Mouse (Mus musculus) heart, embryonic 14.5 days (tissue): Measurements from ENCODE around the gene Ndufa4l2. TPM values are rescaled to one million over a fixed set of nuclear protein-coding genes. Genes with fewer than 3 reads are reported as not detected.

ENCODE experiments used
- ATAC-seq: fragments of 200-750 bp; cut with Nextera tagmentation; 2 replicates; pipeline ENCODE4 v1.8.0; 2017; ENCODE audit warnings: low read depth, moderate TSS enrichment; ENCODE audit not compliant: insufficient number of reproducible peaks, insufficient read depth, low FRiP score
- H3K27ac ChIP-seq, 2 experiments: fragments of 200-500 bp in 1 of 2; fragments of 300-500 bp in 1 of 2; sonication (generic) in 1 of 2; replicated peaks in 1 of 2; 2 replicates each; pipeline ENCODE4 v1.5.1; 2012 to 2014; ENCODE audit warnings: low read depth in 2 of 2, low read length in 2 of 2, control low read depth in 1 of 2, mild to moderate bottlenecking in 1 of 2, mixed read lengths in 1 of 2; ENCODE audit not compliant: control insufficient read depth in 1 of 2, insufficient read depth in 1 of 2
- H3K27me3 ChIP-seq: fragments of 300-500 bp; sonication (generic); 2 replicates; pipeline ENCODE4 v1.6.1; 2014; ENCODE audit warnings: mild to moderate bottlenecking, low read length, control low read depth; ENCODE audit not compliant: control insufficient read depth, insufficient read depth
- H3K36me3 ChIP-seq: fragments of 300-500 bp; sonication (generic); 2 replicates; pipeline ENCODE4 v1.6.1; 2014; ENCODE audit warnings: mild to moderate bottlenecking, control low read depth, low read length, mixed read lengths; ENCODE audit not compliant: control insufficient read depth, insufficient read depth
- H3K4me1 ChIP-seq, 2 experiments: fragments of 200-500 bp in 1 of 2; fragments of 300-500 bp in 1 of 2; sonication (generic) in 1 of 2; 2 replicates each; pipeline ENCODE4 v1.6.1; 2012 to 2014; ENCODE audit warnings: low read length in 2 of 2, control low read depth in 1 of 2, mixed read lengths in 1 of 2; ENCODE audit not compliant: control insufficient read depth in 2 of 2, insufficient read depth in 2 of 2
- H3K4me2 ChIP-seq: fragments of 300-500 bp; sonication (generic); 2 replicates; pipeline ENCODE4 v1.6.1; 2014; ENCODE audit warnings: mild to moderate bottlenecking, low read length
- H3K4me3 ChIP-seq, 2 experiments: fragments of 200-500 bp in 1 of 2; fragments of 300-500 bp in 1 of 2; sonication (generic) in 1 of 2; 2 replicates each; pipeline ENCODE4 v1.5.1; 2012 to 2014; ENCODE audit warnings: low read length in 2 of 2, mild to moderate bottlenecking in 2 of 2, control low read depth in 1 of 2, low read depth in 1 of 2, moderate library complexity in 1 of 2; ENCODE audit not compliant: control insufficient read depth in 1 of 2, insufficient read depth in 1 of 2
- H3K9ac ChIP-seq: fragments of 300-500 bp; sonication (generic); 2 replicates; pipeline ENCODE4 v1.6.1; 2014; ENCODE audit warnings: mild to moderate bottlenecking, low read length
- H3K9me3 ChIP-seq: fragments of 300-500 bp; sonication (generic); 2 replicates; pipeline ENCODE4 v1.6.1; 2016; ENCODE audit warnings: low read length, control low read depth; ENCODE audit not compliant: control insufficient read depth
- WGBS: fragments of 180-500 bp; shearing (Covaris S2); extraction: QIAGEN DNeasy Blood & Tissue Kit; methylation state at CpG from one replicate; pipeline ENCODE4 v1.1.7; 2014; 5-methylcytosine and 5-hydroxymethylcytosine counted together
- polyA plus RNA-seq: library from polyadenylated mRNA; unstranded; fragments of >200 nt; fragmentation: Nextera tagmentation; extraction: Ambion mirVana; gene quantifications from 2 replicates; pipeline ENCODE4 v1.2.1, GENCODE M21; 2014

Ndufa4l2 gene
- 31.2 and 34.2 TPM in 2 replicates for polyA plus RNA-seq

DNA sequence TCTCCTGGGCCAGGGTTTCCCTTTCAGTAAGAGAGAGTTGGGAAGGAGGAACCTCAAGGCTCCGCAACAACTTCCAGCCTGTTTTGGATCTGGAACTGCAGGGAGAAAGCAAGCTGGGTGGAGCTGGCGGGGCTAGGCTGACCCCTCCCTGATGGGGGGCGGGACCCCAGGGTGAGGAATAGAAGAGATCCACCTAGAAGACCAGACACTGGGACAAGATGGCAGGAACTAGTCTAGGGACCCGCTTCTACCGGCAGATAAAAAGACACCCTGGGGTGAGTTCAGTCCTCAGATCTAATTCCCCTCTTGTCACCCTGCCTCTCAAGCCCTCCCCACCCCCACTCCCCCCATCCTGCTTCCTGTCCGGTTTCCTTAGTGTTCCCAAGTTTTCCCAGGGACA, at the start of gene Ndufa4l2:
Gene Ndufa4l2 (plus strand): TSS at position 204 of the 400 bp plus-strand sequence.
- WGBS: 20% methylated on average over 6 of the region's 6 CpGs
- H3K4me3 ChIP-seq: peak within 1 kb of the TSS in 1 of 2 experiments; percentile 17; a peak in 2 of 4 replicates
- peaks cover 25% of the 10 kb centered on the region for H3K36me3 ChIP-seq
- H3K9me3 ChIP-seq: no peaks in the 10 kb centered on the region
- peaks cover 39 to 48% of the 10 kb centered on the region in 2 experiments for H3K4me1 ChIP-seq
- 0 out of 2 replicates have a peak within 1 kb of the TSS, but pooled peaks have one; percentile 14 for H3K9ac ChIP-seq
- peaks cover 60% of the 10 kb centered on the region for H3K27me3 ChIP-seq
- peak within 1 kb of the TSS; percentile 96 for H3K4me2 ChIP-seq
- no peak for ATAC-seq
- H3K27ac ChIP-seq: no peak within 1 kb of the TSS

DNA sequence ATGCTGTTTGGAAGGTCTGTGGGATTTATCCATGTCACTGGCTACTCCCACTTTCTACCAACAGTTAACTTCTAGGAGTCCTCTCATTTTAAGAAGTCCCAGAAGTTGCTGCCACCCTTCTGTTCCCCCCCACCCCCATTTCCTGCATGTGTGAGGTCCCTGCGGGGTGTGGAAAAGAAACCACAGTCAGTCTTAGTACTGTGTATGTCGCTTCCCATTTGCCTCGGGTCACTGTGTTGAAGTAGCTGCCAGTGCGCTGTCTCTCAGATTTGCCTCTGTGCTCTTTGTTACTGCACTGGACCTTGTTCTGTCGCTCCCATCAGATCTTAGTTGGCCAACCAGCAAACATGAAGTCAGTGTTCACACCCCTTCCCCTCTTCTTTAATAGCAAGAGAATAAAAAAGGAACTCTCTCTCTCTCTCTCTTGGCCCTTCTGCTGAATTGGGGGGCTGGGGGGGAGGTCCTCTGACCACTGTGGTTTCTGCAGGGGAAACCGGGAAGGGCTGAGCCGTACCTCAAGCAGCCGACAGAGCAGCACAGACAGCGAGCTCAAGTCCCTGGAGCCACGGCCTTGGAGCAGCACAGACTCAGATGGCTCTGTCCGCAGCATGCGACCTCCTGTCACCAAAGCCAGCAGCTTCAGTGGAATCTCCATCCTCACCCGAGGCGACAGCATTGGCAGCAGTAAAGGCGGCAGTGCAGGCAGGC, 43.3 kb upstream of the Ndufa4l2 start:
- Histone ChIP-seq H3K4me1 (peaks cover 3 to 20% of the 10 kb centered on the region in 2 experiments), H3K27ac (peak overlapping the region in 1 of 2 experiments; percentile 24; a peak in 1 of 4 replicates), H3K4me2 (no peak overlapping the region), H3K36me3 (peaks cover 63% of the 10 kb centered on the region), H3K9ac (no peak overlapping the region), H3K4me3 (no peak overlapping the region), H3K9me3 (no peaks in the 10 kb centered on the region), H3K27me3 (no peaks in the 10 kb centered on the region)
- ATAC-seq: no peak
- 48% methylated on average over 15 of the region's 15 CpGs for WGBS

DNA sequence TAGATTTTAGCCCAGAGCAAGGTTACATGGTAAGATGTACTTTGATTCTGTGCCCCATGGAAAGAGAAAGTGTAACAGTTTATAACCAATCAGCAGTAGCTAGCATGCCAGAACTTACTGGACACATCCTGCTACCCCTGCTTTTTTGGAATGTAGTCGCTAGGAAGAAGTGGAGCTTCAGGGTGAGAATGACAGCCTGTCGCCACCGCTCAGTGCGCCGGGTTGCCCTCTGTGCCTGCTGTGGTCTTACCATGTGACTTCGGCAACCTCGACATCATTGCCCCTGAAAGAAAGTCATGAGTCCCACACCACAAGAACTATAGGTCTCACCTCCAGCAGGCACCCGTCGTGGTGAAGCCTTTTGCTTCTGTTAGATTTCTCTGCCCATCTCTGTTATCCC, 42.0 kb upstream of the Ndufa4l2 start:
- H3K4me1 ChIP-seq: peaks cover 3 to 20% of the 10 kb centered on the region in 2 experiments
- ATAC-seq: peak; percentile 66; the same call in 1 of the 2 replicates
- no peak overlapping the region for H3K4me2 ChIP-seq
- no peak overlapping the region for H3K9ac ChIP-seq
- peaks cover 68% of the 10 kb centered on the region for H3K36me3 ChIP-seq
- H3K4me3 ChIP-seq: no peak overlapping the region
- no peaks in the 10 kb centered on the region for H3K27me3 ChIP-seq
- 37% methylated on average over 9 of the region's 9 CpGs for WGBS
- no peaks in the 10 kb centered on the region for H3K9me3 ChIP-seq
- H3K27ac ChIP-seq: no peak overlapping the region

DNA sequence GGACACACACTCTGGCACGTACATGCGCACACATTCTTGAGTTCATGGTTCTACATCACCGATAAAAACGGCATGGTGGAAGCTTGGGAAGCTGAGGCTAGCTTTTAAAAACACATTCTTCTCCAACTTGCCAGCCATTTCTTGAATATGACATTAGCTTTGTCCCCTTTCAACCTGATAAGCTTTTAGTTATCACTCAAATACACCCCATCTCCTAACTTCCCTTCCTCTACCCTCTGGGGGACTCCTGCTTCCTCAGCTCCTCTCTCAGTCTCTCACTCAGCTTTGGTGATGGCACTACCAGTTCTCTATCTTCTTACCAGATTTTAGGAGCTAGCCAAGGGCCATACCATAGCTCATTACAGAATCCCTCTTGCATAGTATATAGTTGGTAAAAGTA, 39.6 kb upstream of the Ndufa4l2 start:
- Histone ChIP-seq H3K36me3 (peaks cover 67% of the 10 kb centered on the region), H3K4me2 (no peak overlapping the region), H3K27me3 (no peaks in the 10 kb centered on the region), H3K9ac (no peak overlapping the region), H3K27ac (no peak overlapping the region), H3K4me3 (no peak overlapping the region), H3K9me3 (no peaks in the 10 kb centered on the region), H3K4me1 (peaks cover 3 to 20% of the 10 kb centered on the region in 2 experiments)
- 93% methylated on average over 4 of the region's 4 CpGs for WGBS
- ATAC-seq: no peak

DNA sequence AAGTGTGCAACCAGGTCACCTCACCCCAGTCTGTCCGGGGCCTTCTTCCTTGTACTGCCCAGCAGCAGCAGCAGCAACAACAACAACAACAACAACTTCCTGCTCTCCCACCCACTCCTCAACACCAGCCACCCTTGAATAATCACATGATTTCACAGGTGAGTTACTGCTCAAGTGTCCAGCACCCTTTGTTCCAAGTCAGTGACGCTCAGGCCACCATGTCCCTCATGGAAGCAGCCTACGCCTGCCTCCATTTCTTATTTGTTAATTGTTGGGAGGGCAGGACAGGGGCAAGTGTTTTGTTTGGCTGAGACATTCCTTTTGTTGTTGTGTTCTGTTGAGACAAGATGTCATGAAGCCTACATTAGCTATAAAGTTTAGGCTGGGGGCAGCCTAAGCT, 38.2 kb upstream of the Ndufa4l2 start:
- Histone ChIP-seq H3K4me3 (no peak overlapping the region), H3K27me3 (no peaks in the 10 kb centered on the region), H3K9me3 (no peaks in the 10 kb centered on the region), H3K36me3 (peaks cover 72% of the 10 kb centered on the region), H3K4me2 (no peak overlapping the region), H3K4me1 (peaks cover 3 to 10% of the 10 kb centered on the region in 2 experiments), H3K27ac (no peak overlapping the region), H3K9ac (no peak overlapping the region)
- ATAC-seq: no peak
- WGBS: 92% methylated on average over 3 of the region's 3 CpGs

DNA sequence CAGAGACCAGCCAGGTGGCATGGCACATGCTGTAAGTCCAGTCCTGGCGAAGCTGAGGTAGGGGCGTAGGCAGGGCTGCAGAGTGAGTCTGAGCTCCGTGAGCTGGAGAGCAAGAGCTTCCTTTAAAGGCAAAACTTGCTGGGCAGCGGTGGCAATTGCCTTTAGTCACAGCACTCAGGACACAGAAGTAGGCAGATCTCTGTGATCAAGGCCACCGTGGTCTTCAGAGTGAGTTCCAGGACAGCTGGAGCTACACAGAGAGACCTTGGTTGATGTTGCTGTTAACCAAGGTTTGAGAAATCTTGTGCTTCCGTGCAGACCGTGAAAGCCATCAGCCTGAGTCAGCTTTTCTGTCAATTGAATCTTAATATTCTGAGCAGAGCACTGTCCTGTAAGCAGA, 37.5 kb upstream of the Ndufa4l2 start:
- 77% methylated on average over 7 of the region's 7 CpGs for WGBS
- ATAC-seq: no peak
- Histone ChIP-seq H3K27me3 (no peaks in the 10 kb centered on the region), H3K9me3 (no peaks in the 10 kb centered on the region), H3K9ac (no peak overlapping the region), H3K4me2 (no peak overlapping the region), H3K27ac (no peak overlapping the region), H3K4me1 (peaks cover 0 to 6% of the 10 kb centered on the region in 2 experiments; a peak in 2 of 4 replicates), H3K36me3 (peaks cover 74% of the 10 kb centered on the region), H3K4me3 (no peak overlapping the region)

DNA sequence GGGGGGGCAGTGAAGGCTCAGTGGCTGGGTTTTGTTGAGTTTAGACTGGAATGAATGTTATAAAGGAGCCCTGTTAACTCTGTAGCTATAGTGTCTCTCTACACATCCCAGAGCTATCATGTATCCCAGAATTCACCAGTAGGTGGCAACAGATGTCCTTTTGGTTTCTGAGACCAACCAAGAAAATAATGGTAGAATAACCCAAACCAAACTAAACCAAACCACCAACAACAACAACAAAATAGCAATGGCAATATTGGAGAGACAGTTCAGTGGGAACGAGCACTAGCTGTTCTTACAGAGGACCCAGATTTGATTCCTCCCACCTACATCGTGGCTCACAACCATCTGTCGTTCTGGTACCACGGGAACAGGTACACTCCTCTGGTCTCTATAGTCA, 35.6 kb upstream of the Ndufa4l2 start:
- no peak overlapping the region for H3K27ac ChIP-seq
- H3K4me3 ChIP-seq: no peak overlapping the region
- H3K36me3 ChIP-seq: peaks cover 83% of the 10 kb centered on the region
- H3K9ac ChIP-seq: no peak overlapping the region
- no peak overlapping the region for H3K4me2 ChIP-seq
- no peak for ATAC-seq
- 93% methylated on average over 4 of the region's 4 CpGs for WGBS
- no peaks in the 10 kb centered on the region for H3K9me3 ChIP-seq
- no peaks in the 10 kb centered on the region for H3K27me3 ChIP-seq
- no peaks in the 10 kb centered on the region for H3K4me1 ChIP-seq
